Mouse (Mus musculus) neural tube, embryonic 11.5 days (tissue): Measurements from ENCODE around the gene Casq1. TPM values are rescaled to one million over a fixed set of nuclear protein-coding genes. Genes with fewer than 3 reads are reported as not detected.

ENCODE experiments used
- ATAC-seq: fragments of 200-750 bp; cut with Nextera tagmentation; 2 replicates; pipeline ENCODE4 v1.8.0; 2017; ENCODE audit warnings: moderate number of reproducible peaks, mild to moderate bottlenecking, moderate TSS enrichment, moderate library complexity; ENCODE audit not compliant: insufficient read depth, low FRiP score, low TSS enrichment
- DNase-seq: peaks from one replicate; pipeline ENCODE4 v3.0.0-alpha.2; 2015; ENCODE audit warnings: low spot score
- H3K27ac ChIP-seq: fragments of 300-500 bp; sonication (generic); 2 replicates; pipeline ENCODE4 v1.5.1; 2014; ENCODE audit warnings: low read depth, mild to moderate bottlenecking, low read length
- H3K27me3 ChIP-seq: fragments of 300-500 bp; sonication (generic); 2 replicates; pipeline ENCODE4 v1.6.1; 2014; ENCODE audit warnings: mild to moderate bottlenecking, low read length, mixed read lengths; ENCODE audit not compliant: control insufficient read depth, insufficient read depth
- H3K36me3 ChIP-seq: fragments of 300-500 bp; sonication (generic); 2 replicates; pipeline ENCODE4 v1.6.1; 2014; ENCODE audit warnings: mild to moderate bottlenecking, low read length, moderate library complexity, mixed read lengths; ENCODE audit not compliant: control insufficient read depth, insufficient read depth
- H3K4me1 ChIP-seq: fragments of 300-500 bp; sonication (generic); 2 replicates; pipeline ENCODE4 v1.6.1; 2014; ENCODE audit warnings: low read length, mixed read lengths; ENCODE audit not compliant: control insufficient read depth, insufficient read depth
- H3K4me2 ChIP-seq: fragments of 300-500 bp; sonication (generic); 2 replicates; pipeline ENCODE4 v1.6.1; 2014; ENCODE audit warnings: low read depth, mild to moderate bottlenecking, moderate library complexity
- H3K4me3 ChIP-seq: fragments of 300-500 bp; sonication (generic); 2 replicates; pipeline ENCODE4 v1.5.1; 2014; ENCODE audit warnings: low read depth, low read length
- H3K9ac ChIP-seq: fragments of 300-500 bp; sonication (generic); 2 replicates; pipeline ENCODE4 v1.6.1; 2014; ENCODE audit warnings: mild to moderate bottlenecking, low read length
- H3K9me3 ChIP-seq: fragments of 300-500 bp; sonication (generic); 2 replicates; pipeline ENCODE4 v1.6.1; 2016; ENCODE audit warnings: low read length; ENCODE audit not compliant: control insufficient read depth
- WGBS: fragments of 180-500 bp; shearing (Covaris S2); extraction: QIAGEN DNeasy Blood & Tissue Kit; methylation state at CpG from one replicate; pipeline ENCODE4 v1.1.7; 2014; 5-methylcytosine and 5-hydroxymethylcytosine counted together
- polyA plus RNA-seq: library from polyadenylated mRNA; unstranded; fragments of >200 nt; fragmentation: Nextera tagmentation; extraction: Ambion mirVana; gene quantifications from 2 replicates; pipeline ENCODE4 v1.2.1, GENCODE M21; 2014

Gene Casq1
- polyA plus RNA-seq, 1 experiment from 2014 or later, result 2.2 TPM

- ATAC-seq, result no peak
- no peaks in the 10 kb centered on the region for H3K9me3 ChIP-seq
- no peak overlapping the region for H3K4me2 ChIP-seq
- no peak overlapping the region for H3K4me3 ChIP-seq
- 83% methylated on average over 4 of the region's 4 CpGs for WGBS
- H3K36me3 ChIP-seq, result no peaks in the 10 kb centered on the region
- H3K27me3 ChIP-seq, result no peaks in the 10 kb centered on the region
- peaks cover 4% of the 10 kb centered on the region; the same call in 1 of the 2 replicates for H3K4me1 ChIP-seq
- no peak overlapping the region for H3K9ac ChIP-seq
- DNase-seq, result no peak
- no peak overlapping the region for H3K27ac ChIP-seq
Observed at GRCm38 (mm10) chr1:172213771-172214170, 5.9 kb downstream of the Casq1 start.

- Histone ChIP-seq H3K4me2 (no peak overlapping the region), H3K36me3 (no peaks in the 10 kb centered on the region), H3K9me3 (no peaks in the 10 kb centered on the region), H3K4me3 (no peak overlapping the region), H3K9ac (no peak overlapping the region), H3K4me1 (no peaks in the 10 kb centered on the region), H3K27me3 (no peaks in the 10 kb centered on the region), H3K27ac (no peak overlapping the region)
- no peak for DNase-seq
- no peak for ATAC-seq
- WGBS, result 62% methylated on average over 5 of the region's 5 CpGs
Observed at GRCm38 (mm10) chr1:172212776-172213175, 6.9 kb downstream of the Casq1 start.

DNA sequence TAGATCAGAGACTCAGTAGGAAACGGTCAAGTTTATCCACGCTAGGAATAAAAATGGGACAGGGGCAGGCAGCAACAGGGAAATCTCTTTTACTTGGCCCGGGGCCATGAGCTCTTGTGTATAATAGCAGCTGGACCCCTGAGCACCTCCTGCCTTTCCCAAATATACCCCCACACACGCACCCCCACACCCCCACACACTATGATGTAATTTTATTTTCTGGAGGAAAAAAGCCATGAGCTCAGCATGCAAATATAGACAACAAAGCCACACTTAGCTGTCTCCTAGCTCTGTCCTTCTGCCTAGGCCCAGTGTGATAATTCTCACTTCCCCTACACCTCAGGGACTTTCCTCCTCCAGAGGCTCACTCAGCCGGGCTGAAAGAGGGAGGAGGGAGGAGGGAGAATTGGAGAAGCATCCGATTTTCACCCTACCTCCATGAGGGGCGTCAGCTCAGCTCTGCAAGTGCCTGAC is 12.5 kb downstream of the Casq1 start:
- DNase-seq (no peak), ATAC-seq (no peak)
- Histone ChIP-seq H3K27me3 (no peaks in the 10 kb centered on the region), H3K4me1 (peaks cover 36% of the 10 kb centered on the region), H3K36me3 (no peaks in the 10 kb centered on the region), H3K4me2 (peak overlapping the region; percentile 68), H3K9me3 (no peaks in the 10 kb centered on the region), H3K4me3 (peak overlapping the region; percentile 76; the same call in 1 of the 2 replicates), H3K9ac (no peak overlapping the region; the same call in 1 of the 2 replicates), H3K27ac (0 out of 2 replicates have a peak overlapping the region, but pooled peaks have one; percentile 80)
- 18% methylated on average over 7 of the region's 7 CpGs for WGBS

- H3K9me3 ChIP-seq, result no peaks in the 10 kb centered on the region
- H3K4me2 ChIP-seq, result peak within 1 kb of the TSS; percentile 68
- H3K27me3 ChIP-seq, result no peaks in the 10 kb centered on the region
- WGBS, result 1% methylated on average over 38 of the region's 40 CpGs
- H3K27ac ChIP-seq, result peak within 1 kb of the TSS; percentile 80
- peaks cover 43% of the 10 kb centered on the region for H3K4me1 ChIP-seq
- DNase-seq (peak; percentile 85), ATAC-seq (peak; percentile 46)
- H3K4me3 ChIP-seq, result peak within 1 kb of the TSS; percentile 76
- H3K36me3 ChIP-seq, result no peaks in the 10 kb centered on the region
- H3K9ac ChIP-seq, result peak within 1 kb of the TSS; percentile 89
Observed at GRCm38 (mm10) chr1:172206141-172206917, 13.3 kb downstream of the Casq1 start, which contains the start of gene Pea15a. TSS of gene Pea15a (minus strand) at chr1:172206804.

DNA sequence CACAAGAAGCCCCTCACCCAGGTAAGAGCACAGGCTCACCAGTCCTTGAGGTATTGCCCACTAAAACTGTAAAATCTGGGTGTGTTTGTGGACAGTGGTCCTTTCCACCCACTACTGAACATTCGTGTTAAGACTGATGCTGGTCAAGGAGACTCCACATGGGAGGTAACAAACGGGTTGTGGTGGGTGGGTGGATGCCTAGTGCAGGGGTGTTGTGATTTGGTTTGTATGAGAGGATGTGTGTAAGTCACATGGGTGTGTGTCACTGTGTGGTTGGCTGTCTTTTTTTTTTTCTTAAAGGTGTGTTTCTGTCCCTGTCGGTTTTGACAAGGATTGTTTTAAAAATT is 14.0 kb downstream of the Casq1 start:
- no peaks in the 10 kb centered on the region for H3K27me3 ChIP-seq
- H3K9ac ChIP-seq, result peak overlapping the region; percentile 89
- no peaks in the 10 kb centered on the region for H3K9me3 ChIP-seq
- WGBS, result 14% methylated on average over 3 of the region's 3 CpGs
- peak overlapping the region; percentile 76 for H3K4me3 ChIP-seq
- H3K36me3 ChIP-seq, result no peaks in the 10 kb centered on the region
- no peak for DNase-seq
- H3K27ac ChIP-seq, result peak overlapping the region; percentile 80; the same call in 1 of the 2 replicates
- no peak for ATAC-seq
- peaks cover 48% of the 10 kb centered on the region for H3K4me1 ChIP-seq
- H3K4me2 ChIP-seq, result peak overlapping the region; percentile 68

GRCm38 (mm10) chr1:172204814-172205740 is 14.6 kb downstream of the Casq1 start:
- Histone ChIP-seq H3K9me3 (no peaks in the 10 kb centered on the region), H3K4me2 (peak overlapping the region; percentile 68), H3K4me3 (peak overlapping the region; percentile 76), H3K27ac (peak overlapping the region; percentile 88), H3K36me3 (peaks cover 2% of the 10 kb centered on the region; the same call in 1 of the 2 replicates), H3K9ac (peak overlapping the region; percentile 89), H3K4me1 (peaks cover 48% of the 10 kb centered on the region), H3K27me3 (no peaks in the 10 kb centered on the region)
- WGBS, result 34% methylated on average over 14 of the region's 15 CpGs
- ATAC-seq (no peak), DNase-seq (peak; percentile 42)

GRCm38 (mm10) chr1:172204033-172204813 is 15.4 kb downstream of the Casq1 start:
- DNase-seq, result no peak
- H3K4me2 ChIP-seq, result peak overlapping the region; percentile 68
- peaks cover 48% of the 10 kb centered on the region for H3K4me1 ChIP-seq
- H3K27ac ChIP-seq, result peak overlapping the region; percentile 88
- no peaks in the 10 kb centered on the region for H3K9me3 ChIP-seq
- 12% methylated on average over 9 of the region's 9 CpGs for WGBS
- peak overlapping the region; percentile 76 for H3K4me3 ChIP-seq
- no peak for ATAC-seq
- H3K27me3 ChIP-seq, result no peaks in the 10 kb centered on the region
- H3K36me3 ChIP-seq, result peaks cover 4% of the 10 kb centered on the region; the same call in 1 of the 2 replicates
- H3K9ac ChIP-seq, result peak overlapping the region; percentile 46

- no peaks in the 10 kb centered on the region for H3K9me3 ChIP-seq
- H3K4me2 ChIP-seq, result peak overlapping the region; percentile 68
- peak overlapping the region; percentile 76; the same call in 1 of the 2 replicates for H3K4me3 ChIP-seq
- H3K4me1 ChIP-seq, result peaks cover 48% of the 10 kb centered on the region
- WGBS, result 5% methylated on average over 4 of the region's 4 CpGs
- no peak for ATAC-seq
- peaks cover 4% of the 10 kb centered on the region; the same call in 1 of the 2 replicates for H3K36me3 ChIP-seq
- H3K9ac ChIP-seq, result peak overlapping the region; percentile 46
- DNase-seq, result peak; percentile 39
- H3K27ac ChIP-seq, result peak overlapping the region; percentile 88
- H3K27me3 ChIP-seq, result no peaks in the 10 kb centered on the region
Observed at GRCm38 (mm10) chr1:172203566-172203965, 16.1 kb downstream of the Casq1 start.
